Mouse (Mus musculus) limb, embryonic 13.5 days (tissue): ENCODE measurements at regions not wholly inside any gene's neighbourhood (a gene's known extent, or its start where the extent isn't known, plus 50 kb on each side); places are given as distances from the start of the nearest gene placed in this dataset.

Source experiments
- ATAC-seq: fragments of 200-750 bp; cut with Nextera tagmentation; 2 replicates; pipeline ENCODE4 v1.8.0; 2017; ENCODE audit warnings: low read depth, moderate number of reproducible peaks, moderate TSS enrichment; ENCODE audit not compliant: low FRiP score
- H3K27ac ChIP-seq: fragments of 300-500 bp; sonication (generic); 2 replicates; pipeline ENCODE4 v1.5.1; 2015; ENCODE audit warnings: inconsistent platforms, mild to moderate bottlenecking, moderate library complexity
- H3K27me3 ChIP-seq: fragments of 300-500 bp; sonication (generic); 2 replicates; pipeline ENCODE4 v1.6.1; 2015; ENCODE audit warnings: mild to moderate bottlenecking, inconsistent platforms
- H3K36me3 ChIP-seq: fragments of 300-500 bp; sonication (generic); 2 replicates; pipeline ENCODE4 v1.6.1; 2015; ENCODE audit warnings: inconsistent platforms, mild to moderate bottlenecking, moderate library complexity
- H3K4me1 ChIP-seq: fragments of 300-500 bp; sonication (generic); 2 replicates; pipeline ENCODE4 v1.6.1; 2015; ENCODE audit warnings: inconsistent platforms
- H3K4me2 ChIP-seq: fragments of 300-500 bp; sonication (generic); replicated peaks from 2 replicates; pipeline ENCODE4 v1.6.1; 2015; ENCODE audit warnings: inconsistent platforms, mild to moderate bottlenecking, moderate library complexity
- H3K4me3 ChIP-seq: fragments of 300-500 bp; sonication (generic); 2 replicates; pipeline ENCODE4 v1.5.1; 2015; ENCODE audit warnings: moderate library complexity, mild to moderate bottlenecking, inconsistent platforms
- H3K9ac ChIP-seq: fragments of 300-500 bp; sonication (generic); 2 replicates; pipeline ENCODE4 v1.6.1; 2015; ENCODE audit warnings: mild to moderate bottlenecking, inconsistent platforms
- H3K9me3 ChIP-seq: fragments of 300-500 bp; sonication (generic); 2 replicates; pipeline ENCODE4 v1.6.1; 2016; ENCODE audit warnings: inconsistent platforms
- WGBS: fragments of 180-500 bp; shearing (Covaris S2); methylation state at CpG from one replicate; pipeline ENCODE4 v1.1.7; 2015; 5-methylcytosine and 5-hydroxymethylcytosine counted together

GRCm38 (mm10) chr17:85881046-85881445, 193.0 kb upstream of the Six2 start:
- Histone ChIP-seq H3K9ac (no peak overlapping the region), H3K4me2 (no peak overlapping the region), H3K36me3 (no peaks in the 10 kb centered on the region), H3K9me3 (no peaks in the 10 kb centered on the region), H3K27ac (no peak overlapping the region), H3K4me3 (no peak overlapping the region), H3K27me3 (peaks cover 22% of the 10 kb centered on the region), H3K4me1 (peaks cover 37% of the 10 kb centered on the region)
- no peak for ATAC-seq
- 13% methylated on average over 5 of the region's 5 CpGs for WGBS

- 34% methylated on average over 3 of the region's 3 CpGs for WGBS
- Histone ChIP-seq H3K27me3 (peaks cover 44% of the 10 kb centered on the region), H3K27ac (no peak overlapping the region), H3K4me3 (no peak overlapping the region), H3K9ac (no peak overlapping the region), H3K4me2 (no peak overlapping the region), H3K36me3 (no peaks in the 10 kb centered on the region), H3K9me3 (no peaks in the 10 kb centered on the region), H3K4me1 (peaks cover 48% of the 10 kb centered on the region)
- ATAC-seq: no peak
Measured at GRCm38 (mm10) chr17:85877426-85877825, 189.4 kb upstream of the Six2 start.

GRCm38 (mm10) chr17:85876853-85877252, 188.8 kb upstream of the Six2 start:
- H3K4me2 ChIP-seq: no peak overlapping the region
- H3K27me3 ChIP-seq: peaks cover 46% of the 10 kb centered on the region
- no peak overlapping the region for H3K27ac ChIP-seq
- no peak overlapping the region for H3K9ac ChIP-seq
- no peaks in the 10 kb centered on the region for H3K9me3 ChIP-seq
- no peak for ATAC-seq
- no peaks in the 10 kb centered on the region for H3K36me3 ChIP-seq
- peaks cover 42% of the 10 kb centered on the region for H3K4me1 ChIP-seq
- WGBS: 27% methylated on average over 10 of the region's 10 CpGs
- no peak overlapping the region for H3K4me3 ChIP-seq

- Histone ChIP-seq H3K4me1 (peaks cover 55% of the 10 kb centered on the region), H3K27me3 (peaks cover 45% of the 10 kb centered on the region), H3K36me3 (no peaks in the 10 kb centered on the region), H3K4me3 (no peak overlapping the region), H3K27ac (no peak overlapping the region), H3K4me2 (no peak overlapping the region), H3K9me3 (no peaks in the 10 kb centered on the region), H3K9ac (no peak overlapping the region)
- no peak for ATAC-seq
- 32% methylated on average over 13 of the region's 13 CpGs for WGBS
Measured at GRCm38 (mm10) chr17:85873853-85874586, 185.9 kb upstream of the Six2 start.

GRCm38 (mm10) chr17:85872903-85873413, 184.9 kb upstream of the Six2 start:
- no peak overlapping the region for H3K27ac ChIP-seq
- ATAC-seq: no peak
- H3K9ac ChIP-seq: no peak overlapping the region
- H3K9me3 ChIP-seq: no peaks in the 10 kb centered on the region
- H3K4me1 ChIP-seq: peaks cover 66% of the 10 kb centered on the region
- H3K36me3 ChIP-seq: no peaks in the 10 kb centered on the region
- H3K4me2 ChIP-seq: no peak overlapping the region
- H3K27me3 ChIP-seq: peaks cover 46% of the 10 kb centered on the region
- 29% methylated on average over 6 of the region's 6 CpGs for WGBS
- no peak overlapping the region for H3K4me3 ChIP-seq

DNA sequence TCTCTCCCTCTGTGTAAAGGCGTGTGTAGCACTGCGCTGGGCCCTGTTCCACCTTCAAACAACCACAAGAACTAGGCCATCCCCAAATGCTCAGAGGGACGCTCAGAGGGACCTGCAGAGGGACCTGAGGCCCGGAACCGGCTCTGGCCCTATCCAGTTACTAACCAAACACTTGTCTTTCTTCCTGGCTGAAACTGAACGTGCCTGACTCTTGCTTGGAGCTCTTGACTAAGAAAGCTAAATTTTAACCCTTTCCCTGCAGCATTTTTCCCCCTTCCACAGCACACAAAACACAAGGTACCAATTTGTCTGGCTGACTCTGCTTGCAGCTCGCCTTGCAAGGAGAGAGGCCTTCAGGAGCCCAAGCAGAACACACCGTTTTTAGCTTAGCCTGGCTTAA, 182.3 kb upstream of the Six2 start:
- peaks cover 54% of the 10 kb centered on the region for H3K27me3 ChIP-seq
- no peaks in the 10 kb centered on the region for H3K36me3 ChIP-seq
- peaks cover 63% of the 10 kb centered on the region for H3K4me1 ChIP-seq
- H3K4me2 ChIP-seq: no peak overlapping the region
- H3K4me3 ChIP-seq: no peak overlapping the region
- peak overlapping the region; percentile 85; the same call in 1 of the 2 replicates for H3K27ac ChIP-seq
- 32% methylated on average over 8 of the region's 8 CpGs for WGBS
- ATAC-seq: no peak
- H3K9me3 ChIP-seq: no peaks in the 10 kb centered on the region
- H3K9ac ChIP-seq: peak overlapping the region; percentile 35; the same call in 1 of the 2 replicates

- H3K36me3 ChIP-seq: no peaks in the 10 kb centered on the region
- H3K4me3 ChIP-seq: no peak overlapping the region
- peaks cover 57% of the 10 kb centered on the region for H3K4me1 ChIP-seq
- H3K9ac ChIP-seq: no peak overlapping the region
- peak; percentile 57 for ATAC-seq
- H3K27ac ChIP-seq: peak overlapping the region; percentile 85
- no peaks in the 10 kb centered on the region for H3K9me3 ChIP-seq
- H3K4me2 ChIP-seq: no peak overlapping the region
- H3K27me3 ChIP-seq: peaks cover 45% of the 10 kb centered on the region
- WGBS: 7% methylated on average over 5 of the region's 5 CpGs
Measured at GRCm38 (mm10) chr17:85869179-85869578, 181.1 kb upstream of the Six2 start.

- WGBS: 75% methylated on average over 12 of the region's 12 CpGs
- H3K27ac ChIP-seq: peak overlapping the region; percentile 85; the same call in 1 of the 2 replicates
- peaks cover 49% of the 10 kb centered on the region for H3K4me1 ChIP-seq
- no peaks in the 10 kb centered on the region for H3K9me3 ChIP-seq
- H3K4me3 ChIP-seq: no peak overlapping the region
- 0 out of 2 replicates have a peak, but pooled peaks have one; percentile 18 for ATAC-seq
- peaks cover 37% of the 10 kb centered on the region for H3K27me3 ChIP-seq
- H3K4me2 ChIP-seq: no peak overlapping the region
- H3K36me3 ChIP-seq: no peaks in the 10 kb centered on the region
- no peak overlapping the region for H3K9ac ChIP-seq
Measured at GRCm38 (mm10) chr17:85867945-85868616, 180.0 kb upstream of the Six2 start.

DNA sequence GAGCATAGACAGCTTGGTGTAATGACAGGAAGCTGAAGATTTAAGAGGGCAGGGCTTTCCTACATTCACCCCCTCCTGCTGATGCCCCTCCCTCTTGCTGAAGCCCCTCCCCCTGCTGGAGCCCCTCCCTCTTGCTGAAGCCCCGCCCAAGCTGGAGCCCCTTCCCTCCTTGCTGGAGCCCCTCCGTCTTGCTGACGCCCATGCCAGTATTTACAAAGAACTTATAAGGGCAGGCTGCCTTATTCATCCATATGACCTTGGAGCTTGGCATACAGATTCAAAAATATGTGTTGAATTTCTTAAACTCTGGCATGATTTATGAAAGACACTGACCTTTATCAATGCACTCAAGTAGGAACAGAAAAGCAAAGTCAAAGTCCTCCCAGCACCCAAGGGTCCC, 178.5 kb upstream of the Six2 start:
- Histone ChIP-seq H3K4me3 (no peak overlapping the region), H3K4me2 (no peak overlapping the region), H3K9ac (no peak overlapping the region), H3K9me3 (no peaks in the 10 kb centered on the region), H3K27ac (no peak overlapping the region), H3K27me3 (peaks cover 31% of the 10 kb centered on the region), H3K36me3 (no peaks in the 10 kb centered on the region), H3K4me1 (peaks cover 47% of the 10 kb centered on the region)
- WGBS: 81% methylated on average over 3 of the region's 3 CpGs
- ATAC-seq: no peak

- H3K27me3 ChIP-seq: peaks cover 31% of the 10 kb centered on the region; the same call in 1 of the 2 replicates
- H3K4me2 ChIP-seq: no peak overlapping the region
- no peaks in the 10 kb centered on the region for H3K9me3 ChIP-seq
- H3K36me3 ChIP-seq: no peaks in the 10 kb centered on the region
- no peak overlapping the region for H3K4me3 ChIP-seq
- no peak overlapping the region for H3K9ac ChIP-seq
- no peak overlapping the region for H3K27ac ChIP-seq
- no peak for ATAC-seq
- H3K4me1 ChIP-seq: peaks cover 47% of the 10 kb centered on the region
- 89% methylated on average over 4 of the region's 4 CpGs for WGBS
Measured at GRCm38 (mm10) chr17:85865940-85866339, 177.9 kb upstream of the Six2 start.

DNA sequence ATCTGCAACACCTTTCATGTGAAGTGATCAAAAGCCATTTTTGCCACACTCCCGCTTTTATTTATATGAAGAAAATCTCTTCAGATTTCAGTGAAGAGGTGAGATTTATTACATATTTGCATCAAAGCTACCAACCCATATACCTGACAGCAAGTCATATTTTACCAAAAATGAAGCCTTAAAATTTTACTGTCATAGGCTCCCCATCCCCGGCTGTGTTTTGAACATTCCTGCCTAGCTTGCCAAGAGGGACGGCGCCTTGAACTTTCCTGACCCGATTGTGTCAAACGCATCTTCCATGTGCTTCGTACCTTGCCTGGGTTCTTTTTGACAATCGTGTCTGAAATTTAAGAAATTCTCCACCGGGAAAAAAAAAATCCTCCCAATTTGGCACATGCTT, 173.3 kb upstream of the Six2 start:
- ATAC-seq: 0 out of 2 replicates have a peak, but pooled peaks have one; percentile 57
- H3K27me3 ChIP-seq: peaks cover 25% of the 10 kb centered on the region; the same call in 1 of the 2 replicates
- H3K4me2 ChIP-seq: no peak overlapping the region
- H3K4me3 ChIP-seq: no peak overlapping the region
- no peak overlapping the region for H3K9ac ChIP-seq
- H3K4me1 ChIP-seq: peaks cover 24% of the 10 kb centered on the region
- WGBS: 43% methylated on average over 9 of the region's 9 CpGs
- no peak overlapping the region for H3K27ac ChIP-seq
- no peaks in the 10 kb centered on the region for H3K36me3 ChIP-seq
- H3K9me3 ChIP-seq: no peaks in the 10 kb centered on the region

DNA sequence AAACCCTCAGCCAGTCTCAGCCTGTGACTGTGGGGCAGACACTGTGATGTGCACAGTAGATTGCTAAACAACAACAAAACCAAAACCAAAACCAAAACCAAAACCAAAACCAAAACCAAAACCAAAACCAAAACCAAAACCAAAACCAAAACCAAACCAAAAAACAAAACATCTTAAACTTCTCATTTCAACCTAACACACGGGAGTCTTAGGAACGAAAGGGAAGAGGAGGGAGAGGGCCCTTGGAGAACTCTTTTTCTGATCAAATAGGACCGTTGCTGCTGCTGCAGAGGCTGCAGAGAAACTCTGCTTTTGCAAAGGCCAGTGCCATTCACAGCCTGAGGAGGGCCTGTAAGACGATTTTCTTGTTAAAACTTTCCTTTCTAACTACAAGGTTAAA, 172.7 kb upstream of the Six2 start:
- WGBS: 44% methylated on average over 4 of the region's 4 CpGs
- peaks cover 24% of the 10 kb centered on the region for H3K4me1 ChIP-seq
- peaks cover 23% of the 10 kb centered on the region; the same call in 1 of the 2 replicates for H3K27me3 ChIP-seq
- ATAC-seq: no peak
- no peak overlapping the region for H3K4me3 ChIP-seq
- no peaks in the 10 kb centered on the region for H3K36me3 ChIP-seq
- no peak overlapping the region for H3K4me2 ChIP-seq
- H3K9me3 ChIP-seq: no peaks in the 10 kb centered on the region
- H3K27ac ChIP-seq: no peak overlapping the region
- H3K9ac ChIP-seq: no peak overlapping the region
